Mouse (Mus musculus): ENCODE measurements around the gene Coro2b.
A peak's percentile ranks its signal among the peaks of the same experiment; 100 is the strongest.

Coro2b gene

DNA sequence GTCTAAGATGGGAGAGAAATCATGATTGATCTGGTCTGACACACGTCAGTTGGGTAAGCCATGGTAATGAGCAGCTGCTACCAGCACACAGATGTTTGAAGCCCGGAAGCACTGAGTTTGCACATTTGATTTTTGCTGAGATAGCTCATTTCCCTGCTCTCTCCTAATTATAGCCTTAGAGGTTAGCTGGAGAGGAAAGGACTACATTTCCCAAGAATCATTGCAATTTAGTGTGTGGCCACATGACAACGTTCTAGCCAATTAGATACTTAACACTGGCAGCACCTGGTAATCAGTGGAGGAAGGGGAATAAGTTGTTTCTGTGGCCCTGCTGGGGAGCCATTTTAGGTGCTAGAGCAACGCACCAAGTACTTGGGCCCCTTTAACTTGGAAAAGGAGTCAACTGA is 26.3 kb downstream of the Coro2b start:
- no peak for DNase-seq

DNA sequence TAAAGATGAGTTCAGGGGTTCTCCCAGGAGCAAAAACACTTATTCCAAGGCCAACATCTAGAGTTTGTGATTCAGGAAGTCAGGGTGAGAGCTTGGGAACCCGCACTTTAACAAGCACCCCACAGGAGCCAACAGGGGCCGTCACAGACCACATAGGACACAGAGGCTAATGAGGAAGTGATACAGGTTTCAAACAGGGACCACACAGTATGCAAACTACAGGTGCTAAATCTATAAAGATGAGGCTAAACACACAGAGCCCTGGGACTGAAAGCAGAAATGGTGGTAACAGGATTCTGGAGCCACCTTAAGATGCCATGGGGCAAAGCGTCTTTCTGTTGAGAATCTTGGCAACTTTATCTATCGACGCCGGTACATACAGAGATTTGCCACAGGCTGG is 27.2 kb downstream of the Coro2b start:
- DNase-seq: no peak

DNA sequence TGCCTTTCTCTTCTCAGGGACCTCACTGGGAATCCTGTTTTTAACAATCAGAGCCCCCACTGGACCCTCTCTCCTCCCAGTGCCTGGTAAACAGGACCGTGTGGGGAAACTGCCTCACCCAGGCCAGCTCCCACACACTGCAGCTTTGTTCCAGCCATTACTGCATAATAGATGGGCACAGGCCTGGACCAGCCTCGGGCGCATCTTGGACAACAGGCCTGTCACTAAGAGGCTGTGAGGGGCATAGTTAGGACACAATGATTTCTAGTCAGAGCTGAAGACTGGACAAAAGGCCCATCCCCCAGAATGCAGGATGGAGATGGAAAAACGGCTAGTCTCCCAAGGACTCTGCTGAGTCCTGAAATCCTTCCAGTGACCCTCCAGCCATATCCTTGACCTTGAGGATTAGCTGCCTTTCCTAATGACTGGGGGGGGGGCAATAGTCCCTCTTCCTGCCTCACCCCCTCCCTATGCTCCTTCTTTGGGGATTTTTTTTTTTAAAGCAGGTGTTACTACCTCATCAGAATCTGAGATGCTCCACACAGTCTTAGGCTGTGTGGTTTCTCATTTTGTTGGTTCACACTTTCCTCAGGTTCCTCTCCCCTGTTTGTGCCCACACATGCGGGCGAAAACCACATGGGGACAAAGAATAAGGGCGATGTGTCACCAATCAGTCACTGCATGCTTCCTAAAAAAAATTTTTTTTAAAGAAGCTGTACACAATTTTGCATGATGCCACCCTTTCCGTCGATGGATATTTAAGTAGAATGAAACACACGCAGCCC is 27.9 kb downstream of the Coro2b start:
- DNase-seq: no peak

DNA sequence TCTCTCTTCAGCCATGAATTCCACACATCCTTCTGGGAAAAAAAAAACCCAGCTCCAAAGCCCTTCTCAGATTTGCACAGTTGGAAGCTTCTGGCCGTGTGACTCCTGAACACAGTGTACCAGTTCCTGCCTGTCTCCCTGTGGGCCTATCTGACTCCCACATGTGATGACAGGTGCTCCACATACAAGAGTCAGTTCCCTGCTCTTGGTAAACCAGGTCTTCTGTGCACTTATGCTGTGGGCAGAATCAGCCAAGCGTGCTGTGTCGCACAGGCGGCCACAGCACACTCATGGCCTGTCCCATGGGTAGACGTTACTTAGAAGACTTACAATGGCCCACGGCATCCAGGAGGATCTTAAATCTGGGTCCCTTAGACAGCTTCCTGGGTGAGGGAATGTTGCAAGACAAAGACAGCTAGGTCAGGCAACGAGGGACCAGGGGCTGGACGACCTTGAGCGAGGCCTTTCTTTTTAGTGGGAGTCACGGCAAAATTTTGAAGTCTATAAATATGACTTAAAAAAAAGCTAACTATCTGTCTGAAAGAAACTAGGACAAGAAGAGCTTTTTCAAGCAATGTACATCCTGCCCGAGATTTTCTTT is 30.3 kb downstream of the Coro2b start:
- DNase-seq: no peak

DNA sequence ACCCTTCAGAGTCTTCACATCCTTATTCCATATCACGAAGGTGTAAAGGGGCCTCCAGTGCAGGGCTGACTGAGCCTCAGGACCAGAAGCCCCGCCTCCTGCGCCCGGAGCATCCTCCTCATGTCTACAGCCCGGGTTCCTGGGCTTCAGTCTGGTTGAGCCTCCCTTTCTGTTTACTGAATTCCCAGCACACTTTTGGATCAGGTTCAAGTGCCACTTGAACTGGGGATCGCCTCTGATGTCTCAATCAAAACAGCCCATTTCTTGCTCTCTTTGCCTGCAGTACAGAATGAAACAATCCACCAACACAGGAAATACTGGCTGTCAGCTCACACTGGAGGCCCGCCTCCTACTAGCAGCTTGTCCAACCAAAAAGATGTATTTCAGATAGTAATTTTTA is 32.7 kb downstream of the Coro2b start:
- no peak for DNase-seq

DNA sequence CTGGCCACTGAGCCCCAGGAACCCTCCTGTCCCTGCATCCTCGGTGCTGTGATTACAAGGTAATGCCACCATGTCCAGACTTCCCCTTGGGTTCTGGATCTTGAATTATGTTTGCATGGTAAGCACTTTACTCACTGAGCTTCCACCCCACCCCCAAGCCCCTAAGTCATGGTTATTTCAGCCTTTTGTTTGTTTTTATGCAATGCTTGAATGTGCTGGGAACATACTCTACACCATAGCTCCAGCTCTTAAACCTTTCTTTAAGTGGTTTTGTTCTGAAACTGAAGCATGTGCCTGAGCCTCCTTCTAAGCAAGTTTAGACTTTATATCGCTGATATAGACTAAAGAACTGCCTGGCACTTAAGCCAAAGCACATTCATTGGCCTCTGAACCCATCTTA is 34.5 kb downstream of the Coro2b start:
- DNase-seq: no peak

DNA sequence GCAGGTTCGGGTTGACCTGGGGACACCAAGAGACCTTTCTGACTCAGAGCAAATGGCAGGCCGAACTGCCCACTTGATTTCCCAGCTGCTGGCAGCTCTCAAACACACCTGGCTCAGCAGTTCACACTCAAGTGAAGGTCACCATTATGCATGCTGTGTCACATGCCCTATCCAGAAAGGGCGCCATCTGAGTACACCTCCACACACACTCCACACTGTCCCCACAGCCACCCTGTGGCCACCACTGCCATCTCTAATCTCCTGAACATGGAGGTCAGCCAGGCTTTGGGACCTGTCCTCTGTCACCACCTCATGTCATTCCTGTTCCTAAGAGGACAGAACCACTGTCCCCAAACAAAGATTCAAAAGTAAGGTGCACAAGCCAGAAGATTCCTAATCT is 35.3 kb downstream of the Coro2b start:
- DNase-seq: no peak

DNA sequence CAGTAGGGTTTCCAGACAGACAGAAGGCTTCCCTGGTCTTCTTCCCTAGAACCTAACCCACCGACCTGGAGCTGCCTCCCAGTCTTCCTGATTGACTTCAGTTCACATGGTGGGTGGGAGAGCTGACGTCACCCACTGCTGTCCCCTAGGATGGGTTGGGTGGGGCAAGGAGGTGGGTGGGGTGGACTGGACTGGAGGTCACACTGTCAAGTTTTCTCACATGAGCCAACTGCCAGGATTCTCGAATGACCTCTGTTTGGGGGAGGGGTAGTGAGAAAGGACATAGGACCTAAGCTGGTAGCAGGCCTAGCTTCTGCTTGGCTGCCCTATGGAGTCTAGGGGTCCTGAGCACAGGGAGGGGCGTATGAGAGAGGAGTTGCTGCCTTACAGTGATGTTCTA is 36.8 kb downstream of the Coro2b start:
- no peak for DNase-seq

DNA sequence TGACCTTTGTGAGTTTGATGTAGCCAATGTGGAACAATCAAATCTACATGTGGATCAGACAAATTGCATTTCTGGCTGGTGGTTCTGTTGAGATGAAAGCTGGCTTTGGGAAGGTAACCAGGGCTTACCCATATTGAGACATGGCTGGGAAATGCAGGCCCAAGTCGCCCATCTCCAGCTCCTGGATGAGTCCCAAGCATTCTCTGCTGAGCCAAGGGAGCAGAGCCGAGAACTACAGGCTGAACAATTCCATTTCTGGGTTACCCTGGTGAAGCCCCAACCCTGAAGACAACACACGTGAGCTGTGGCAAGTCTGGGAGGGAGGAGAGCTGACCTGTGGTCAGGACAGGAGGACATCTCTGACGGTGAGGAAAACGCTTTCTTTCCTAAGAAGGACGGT is 37.9 kb downstream of the Coro2b start:
- DNase-seq: peak; percentile 80

DNA sequence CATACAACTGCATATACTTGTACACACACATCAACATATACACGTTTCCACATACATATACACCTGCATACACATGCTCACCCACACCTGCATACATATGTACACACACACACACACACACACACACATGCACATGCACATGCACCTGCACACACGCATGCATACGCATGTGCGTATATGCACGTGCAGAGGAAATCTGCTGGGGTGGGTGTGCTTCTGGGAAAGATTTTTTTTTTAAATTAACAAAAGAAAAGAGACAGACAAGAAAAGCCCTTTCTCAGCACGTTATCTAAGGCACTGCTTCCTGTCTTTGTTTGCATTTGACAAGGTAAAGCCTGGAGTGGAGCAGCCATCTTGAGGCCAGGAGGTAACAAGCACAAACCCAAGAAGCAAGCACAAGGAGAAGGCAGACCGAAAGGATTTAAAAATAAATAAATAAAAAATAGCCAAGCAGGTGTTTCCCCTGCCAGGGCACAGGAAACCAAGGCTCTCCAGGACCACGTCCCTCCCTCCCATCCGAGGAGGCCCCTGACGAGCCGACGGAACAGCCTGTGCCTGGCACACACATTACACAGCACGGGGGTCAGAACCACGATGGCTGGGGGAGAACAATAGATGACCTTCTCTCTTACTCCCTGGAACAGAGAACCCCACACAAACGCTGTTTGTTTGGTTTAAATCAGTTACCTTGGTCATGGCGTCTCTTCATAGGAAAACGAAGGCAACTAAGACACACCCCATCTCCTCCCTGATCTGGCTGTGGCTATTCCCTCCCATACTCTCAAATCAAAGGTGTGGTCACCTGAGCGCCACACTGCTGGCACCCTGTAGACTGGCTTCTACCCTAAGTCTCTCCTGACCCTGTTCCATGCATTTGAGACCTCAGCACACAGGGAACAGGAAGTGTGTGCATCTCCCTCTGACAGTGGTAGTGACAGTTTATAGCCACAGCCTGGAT is 39.4 kb downstream of the Coro2b start:
- DNase-seq: no peak

DNA sequence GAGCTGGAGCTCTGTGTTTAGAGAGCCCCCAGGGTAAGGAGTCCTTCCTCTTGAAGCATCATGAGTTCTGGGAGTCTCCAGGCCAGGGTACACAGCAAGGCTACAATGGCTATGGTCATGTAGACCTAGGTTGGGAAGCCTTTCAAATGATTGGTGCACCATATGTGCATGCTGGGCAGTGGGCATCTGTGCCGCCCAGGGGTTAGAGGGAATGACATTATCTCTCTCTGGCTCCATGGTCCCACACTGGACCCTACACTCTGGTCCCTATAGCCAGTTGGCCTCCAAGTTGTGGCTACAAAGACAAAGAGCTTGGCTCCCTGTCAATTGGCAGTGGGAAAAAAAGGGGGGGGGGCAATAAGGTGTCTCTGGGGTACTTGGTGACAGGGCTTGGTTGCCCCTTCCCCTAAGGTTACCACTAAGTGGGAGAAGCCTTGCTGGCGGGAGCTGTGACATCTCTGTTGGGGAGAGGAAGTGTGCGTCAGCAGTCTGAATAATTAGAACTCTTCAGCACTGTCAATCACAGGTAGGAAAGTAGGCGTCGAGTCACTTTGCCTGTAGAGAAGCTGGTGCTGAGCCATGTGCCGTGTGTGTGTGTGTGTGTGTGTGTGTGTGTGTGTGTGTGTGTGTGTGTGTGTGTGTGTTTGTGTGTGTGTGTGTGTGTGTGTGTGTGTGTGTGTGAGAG is 44.4 kb downstream of the Coro2b start:
- no peak for DNase-seq

DNA sequence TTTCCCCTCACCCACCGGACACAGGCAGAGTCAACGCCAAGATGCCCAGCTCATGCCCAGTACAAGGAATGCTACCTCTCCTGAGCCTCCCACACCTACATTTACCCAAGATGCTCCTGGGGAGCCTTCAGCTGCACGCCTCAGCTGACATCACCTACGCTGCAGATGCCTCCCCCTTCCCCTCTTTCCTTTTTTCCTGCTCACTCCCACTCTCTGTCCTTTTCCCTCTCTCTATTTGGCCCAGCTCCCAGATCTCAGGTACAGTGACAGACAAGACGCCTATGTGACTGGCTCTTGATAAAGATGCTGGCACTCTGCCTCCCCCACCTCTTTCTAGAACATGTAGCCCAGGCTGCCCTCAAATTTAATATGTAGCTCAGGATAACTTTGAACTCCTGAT is 45.2 kb downstream of the Coro2b start:
- no peak for DNase-seq

DNA sequence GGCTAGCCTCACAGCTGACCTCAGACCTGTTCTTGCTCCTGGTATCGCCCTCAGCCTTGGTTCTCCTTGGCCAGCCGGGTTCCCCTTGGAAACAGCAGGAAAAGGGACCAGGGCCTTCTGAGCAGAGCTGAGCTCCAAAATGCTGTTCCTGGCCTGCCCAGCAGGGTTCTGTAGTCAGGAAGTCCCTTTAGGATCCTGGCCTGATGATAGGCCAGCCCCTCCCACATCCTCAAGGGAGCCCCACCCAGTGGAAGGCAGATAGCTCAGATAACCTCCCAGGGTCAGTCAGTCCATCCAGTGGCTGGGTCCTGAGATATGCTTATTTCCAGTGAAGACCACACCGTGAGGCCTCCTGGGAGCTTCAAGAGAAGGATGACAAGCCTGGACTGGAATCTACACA is 45.7 kb downstream of the Coro2b start:
- DNase-seq: no peak

DNA sequence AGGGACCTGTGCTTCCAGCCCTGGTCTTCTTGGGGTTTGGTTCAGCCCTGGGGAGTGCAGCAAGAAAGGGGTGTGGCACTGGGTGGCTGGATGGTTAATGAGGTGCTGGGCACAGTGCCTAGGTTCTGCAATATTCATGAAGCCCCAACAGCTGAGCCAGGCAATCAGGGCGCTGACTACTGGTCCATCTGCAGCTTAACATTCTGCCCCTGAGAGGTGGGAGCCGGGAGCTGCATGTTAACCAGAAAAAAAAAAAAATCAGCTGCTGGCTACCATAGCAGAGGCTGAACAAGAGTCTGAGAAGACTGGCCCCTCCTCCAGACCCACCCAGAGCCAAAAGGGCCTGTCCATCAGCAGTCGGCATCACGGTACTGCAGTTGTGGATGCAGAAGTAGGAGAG is 52.7 kb downstream of the Coro2b start:
- DNase-seq: peak; percentile 58

DNA sequence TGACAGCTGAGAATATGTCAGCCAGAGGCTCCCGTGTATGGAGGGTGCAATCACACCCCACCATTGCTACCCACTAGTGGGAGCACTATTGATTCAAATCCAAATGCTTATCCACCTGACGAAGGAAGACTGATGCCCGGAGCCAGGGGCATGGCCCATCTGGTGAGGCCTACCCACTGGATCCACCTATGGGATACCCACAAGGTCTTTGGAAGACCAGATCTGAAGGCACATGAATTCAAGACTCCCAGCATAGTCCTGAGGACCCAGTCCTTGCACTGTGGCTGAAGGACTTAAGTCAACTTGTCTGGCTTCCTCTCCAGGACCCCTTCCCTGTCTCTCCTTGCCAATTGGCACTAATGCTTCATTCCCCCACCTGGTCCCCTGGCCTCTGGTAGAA is 54.1 kb downstream of the Coro2b start:
- DNase-seq: peak; percentile 49

DNA sequence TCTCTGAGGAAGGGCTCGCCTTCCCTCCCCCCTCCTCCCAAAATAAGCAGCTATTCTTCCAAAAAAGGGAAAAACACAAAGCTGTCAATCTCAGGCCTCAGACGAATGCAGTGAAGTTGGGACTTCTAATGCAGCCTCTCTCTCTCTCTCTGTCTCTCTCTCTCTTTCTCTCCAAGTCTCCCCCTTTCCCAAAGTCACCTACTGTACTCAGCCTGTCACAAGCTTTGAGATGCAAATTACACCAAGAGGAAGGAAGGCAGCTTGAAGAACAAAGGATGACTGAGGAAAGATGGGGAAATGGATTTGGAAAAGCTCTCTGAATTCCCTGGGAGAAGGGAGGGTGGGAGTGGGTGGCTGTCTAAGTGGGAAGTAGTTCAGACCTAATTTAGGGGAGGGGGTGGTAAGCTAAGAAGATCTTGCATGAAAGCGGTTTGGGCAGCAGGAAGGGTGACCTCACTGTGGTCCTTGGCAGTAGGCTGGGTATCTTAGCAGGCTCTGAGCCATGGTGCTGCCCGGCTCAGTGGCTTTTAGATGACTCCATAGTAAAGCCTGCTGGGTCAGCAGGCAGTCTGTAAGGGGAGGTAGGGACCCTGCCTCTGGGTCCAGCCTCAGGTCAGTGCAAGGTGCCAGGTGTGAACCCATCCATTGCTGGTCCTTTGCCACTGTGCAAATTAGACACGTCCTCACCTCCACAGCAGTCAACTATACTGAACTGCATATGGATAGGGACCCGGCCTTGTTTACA is 55.8 kb downstream of the Coro2b start:
- peak; percentile 54 for DNase-seq

DNA sequence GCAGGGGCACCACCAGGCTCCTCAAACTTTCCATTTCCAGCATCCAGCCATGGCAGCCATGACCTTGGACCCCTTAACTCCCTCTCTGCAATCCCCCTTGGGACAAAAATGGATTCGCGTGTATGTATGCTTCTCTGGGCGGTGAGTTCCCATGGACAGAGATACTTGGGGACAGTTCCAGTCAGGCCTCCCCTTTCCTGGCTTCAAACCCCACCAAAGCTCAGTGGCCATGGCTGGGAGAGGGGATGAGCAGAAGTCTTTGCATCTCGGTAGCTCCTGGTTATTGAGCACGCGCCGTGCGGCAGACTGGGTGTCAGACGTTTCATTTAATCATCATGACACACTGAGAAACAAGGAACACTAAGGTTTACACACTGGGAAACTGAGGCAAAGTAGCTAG is 56.7 kb downstream of the Coro2b start:
- DNase-seq: peak; percentile 39

DNA sequence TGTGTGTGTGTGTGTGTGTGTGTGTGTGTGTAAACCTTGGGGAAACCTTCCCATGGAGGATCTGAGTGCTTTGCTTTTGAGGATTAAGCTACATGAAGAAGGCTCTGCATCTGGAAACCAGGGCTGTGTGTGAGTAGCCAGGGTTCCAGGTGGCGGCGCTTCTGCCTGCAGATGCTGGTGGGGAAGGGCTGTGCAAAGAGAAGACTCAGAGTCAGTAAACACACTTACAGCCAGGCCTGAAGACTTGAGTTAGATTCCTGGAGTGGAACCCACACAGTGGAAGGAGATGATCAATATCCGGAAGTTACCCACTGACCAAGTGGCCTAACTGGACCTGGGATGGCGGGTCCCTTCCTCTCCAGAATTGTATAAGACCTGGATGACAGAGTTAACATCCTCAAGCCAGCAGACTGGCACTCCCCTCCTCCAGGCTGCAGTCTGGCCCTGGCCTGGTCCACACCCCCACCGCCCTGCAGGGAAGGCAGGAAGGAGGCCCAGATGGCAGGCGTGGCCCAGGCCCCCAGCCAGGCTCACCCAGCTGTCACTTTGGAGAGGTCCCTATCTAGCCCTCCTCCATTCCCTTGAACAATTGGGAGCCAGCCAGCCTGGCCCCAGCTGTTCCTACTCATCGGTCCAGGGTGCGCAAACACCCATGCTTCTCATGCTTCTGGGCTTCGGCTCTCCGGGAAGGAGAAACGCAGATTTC is 59.9 kb downstream of the Coro2b start:
- peak; percentile 98 for DNase-seq

DNA sequence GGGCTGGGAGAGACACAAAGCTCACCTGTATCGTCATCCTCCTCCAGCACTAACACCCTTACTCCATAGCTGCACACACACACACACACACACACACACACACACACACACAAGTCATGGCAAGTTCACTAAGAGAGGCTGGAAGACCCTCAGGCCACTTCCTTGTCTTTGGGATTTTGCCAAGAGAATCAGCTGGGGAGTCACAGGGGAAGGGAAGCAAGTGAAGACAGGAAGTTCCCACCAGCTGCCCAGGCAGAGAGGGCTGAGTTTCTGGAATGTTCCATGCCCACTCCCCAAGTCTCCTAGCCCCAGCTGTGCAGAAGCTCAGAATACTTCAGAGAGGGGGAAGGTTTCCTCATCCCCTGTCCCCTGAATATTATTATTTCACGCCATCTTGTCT is 62.6 kb downstream of the Coro2b start:
- no peak for DNase-seq

DNA sequence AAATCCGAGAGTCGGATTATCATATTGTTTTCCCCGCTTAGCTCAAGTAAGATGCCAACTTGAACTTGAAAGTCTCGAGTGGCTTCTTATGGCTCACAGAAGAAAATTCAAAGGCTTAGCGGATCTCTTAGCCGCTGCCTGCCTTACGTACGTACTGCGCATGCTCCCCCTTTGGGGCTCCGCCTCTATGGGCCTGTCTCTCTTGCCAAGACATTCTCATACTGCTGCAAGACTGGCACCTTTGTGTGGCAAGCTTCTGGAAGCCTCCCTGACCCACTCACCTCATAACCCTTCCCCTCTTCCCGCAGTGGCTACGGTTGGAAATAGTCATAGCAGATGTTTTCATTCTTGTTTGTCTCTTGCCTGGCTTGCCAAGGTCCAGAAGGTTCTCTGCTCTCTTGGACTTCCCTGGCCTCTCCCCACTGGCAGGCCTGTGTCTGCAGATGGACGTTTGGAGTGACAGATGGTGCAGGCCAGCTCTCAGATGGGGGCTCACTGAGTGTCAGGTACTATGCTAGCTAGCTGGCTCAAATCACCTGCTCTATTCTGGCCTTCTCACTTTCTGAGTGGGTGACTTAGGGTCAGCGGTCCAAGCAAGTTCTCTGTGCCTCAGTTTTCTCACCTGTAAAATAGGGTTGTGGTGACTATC is 65.2 kb downstream of the Coro2b start:
- peak; percentile 98 for DNase-seq

DNA sequence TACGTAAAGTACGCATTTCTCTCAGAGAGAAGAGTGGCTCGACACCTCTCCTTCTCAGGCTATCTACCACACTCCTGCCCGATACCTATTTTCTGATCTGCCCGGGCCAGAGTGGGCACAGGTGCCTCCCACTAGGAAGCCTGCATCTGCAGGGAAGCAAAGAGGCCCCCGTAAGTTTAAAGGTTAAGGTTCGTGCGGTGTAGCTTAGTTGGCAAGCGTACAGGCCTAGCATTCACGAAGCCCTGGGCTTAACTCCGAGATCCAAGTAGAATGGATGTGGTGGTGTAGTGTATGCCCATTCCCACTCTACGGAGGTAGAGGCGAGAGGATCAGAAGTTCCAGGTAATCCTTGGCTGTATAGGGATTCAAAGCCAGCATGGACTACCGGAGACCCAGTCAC is 65.8 kb downstream of the Coro2b start:
- DNase-seq: peak; percentile 64

Measured in cerebellum, adult 11-12 months (tissue).